Mouse (Mus musculus) CH12.LX (cell line): Measurements from ENCODE around the gene Slc5a4b.

Experiments used
- CHD1 ChIP-seq: IDR thresholded peaks from 2 replicates; pipeline ENCODE4 v1.6.1; 2012; ENCODE audit warnings: low read depth, low read length, improper control_type of control experiment, inconsistent platforms
- CTCF ChIP-seq, 2 experiments: IDR thresholded peaks in 1 of 2; conservative IDR thresholded peaks in 1 of 2; 2 replicates each; pipeline ENCODE4 v1.5.1; 2011 to 2012; ENCODE audit warnings: low read depth in 2 of 2, low read length in 2 of 2, improper control_type of control experiment in 1 of 2, inconsistent platforms in 1 of 2, mild to moderate bottlenecking in 1 of 2, moderate library complexity in 1 of 2
- ELF1 ChIP-seq: IDR thresholded peaks from 2 replicates; pipeline ENCODE4 v1.6.1; 2014; ENCODE audit warnings: low read depth, mild to moderate bottlenecking, inconsistent platforms, low read length, improper control_type of control experiment
- EP300 ChIP-seq: IDR thresholded peaks from 2 replicates; pipeline ENCODE4 v1.6.1; 2011; ENCODE audit warnings: low read length, improper control_type of control experiment
- MAFK ChIP-seq: IDR thresholded peaks from 2 replicates; pipeline ENCODE4 v1.6.1; 2011; ENCODE audit warnings: low read length, improper control_type of control experiment; ENCODE audit not compliant: insufficient replicate concordance
- MXI1 ChIP-seq: IDR thresholded peaks from 2 replicates; pipeline ENCODE4 v1.6.1; 2011; ENCODE audit warnings: mild to moderate bottlenecking, low read depth, low read length, improper control_type of control experiment
- MYC ChIP-seq: IDR thresholded peaks from 2 replicates; pipeline ENCODE4 v1.6.1; 2011; ENCODE audit warnings: low read depth, mild to moderate bottlenecking, improper control_type of control experiment, low read length
- PAX5 ChIP-seq: IDR thresholded peaks from 2 replicates; pipeline ENCODE4 v1.6.1; 2012; ENCODE audit warnings: low read length, inconsistent platforms, mixed read lengths
- POLR2A ChIP-seq: IDR thresholded peaks from 2 replicates; pipeline ENCODE4 v1.6.1; 2011; ENCODE audit warnings: low read depth, mild to moderate bottlenecking, improper control_type of control experiment, low read length
- POLR2AphosphoS2 ChIP-seq: IDR thresholded peaks from 2 replicates; pipeline ENCODE4 v1.6.1; 2011; ENCODE audit warnings: low read depth, low read length, improper control_type of control experiment
- SMC3 ChIP-seq: IDR thresholded peaks from 2 replicates; pipeline ENCODE4 v1.6.1; 2011; ENCODE audit warnings: low read depth, low read length, improper control_type of control experiment
- TCF12 ChIP-seq: IDR thresholded peaks from 2 replicates; pipeline ENCODE4 v1.6.1; 2014; ENCODE audit warnings: low read depth, mild to moderate bottlenecking, inconsistent platforms, low read length, improper control_type of control experiment

DNA sequence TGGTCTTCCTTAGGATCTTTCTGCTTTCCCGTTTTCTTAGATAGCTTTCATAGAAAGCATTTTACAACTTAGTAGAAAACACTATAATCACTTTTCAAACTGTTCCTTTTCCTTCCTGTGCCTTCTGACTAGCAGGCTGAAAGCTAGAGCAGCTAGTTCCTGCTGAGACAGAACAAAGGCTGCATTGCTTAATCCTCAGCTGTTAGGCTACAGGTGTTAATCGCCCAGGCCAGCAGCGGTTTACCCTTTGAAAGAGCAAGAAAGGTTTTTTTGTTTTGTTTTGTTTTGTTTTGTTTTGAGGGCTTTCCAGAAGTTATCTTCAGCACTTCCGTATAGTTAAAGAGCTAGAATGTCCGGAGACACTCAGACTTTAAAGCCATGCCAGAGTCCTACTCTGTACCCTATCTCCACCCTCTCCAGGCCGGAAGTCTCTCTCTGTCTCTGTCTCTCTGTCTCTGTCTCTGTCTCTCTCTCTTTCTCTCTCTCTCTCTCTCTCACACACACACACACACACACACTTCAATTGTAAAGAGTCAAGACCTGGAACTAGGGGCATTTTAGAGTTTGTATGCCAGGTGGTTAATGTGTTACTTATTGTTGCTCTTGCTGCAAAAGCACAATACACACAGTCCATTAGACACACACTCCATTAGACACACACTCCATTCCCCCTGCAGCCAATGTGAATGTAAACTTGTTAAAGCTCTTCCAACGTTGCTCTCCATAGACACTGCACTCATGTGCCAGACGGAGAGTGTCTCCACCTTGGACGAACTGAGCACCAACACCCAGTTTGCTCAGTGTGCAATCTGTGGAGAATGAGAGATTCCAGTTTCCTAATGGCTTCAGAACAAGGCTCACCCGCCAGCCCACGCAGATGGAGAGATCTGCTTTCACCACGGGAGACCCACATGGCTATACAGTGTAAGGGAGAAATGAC is 42.8 kb downstream of the Slc5a4b start:
- TF ChIP-seq POLR2A, result no peak
- no peak for TF ChIP-seq EP300
- no peak for TF ChIP-seq POLR2AphosphoS2
- TF ChIP-seq SMC3, result no peak
- no peak for TF ChIP-seq PAX5
- no peak for TF ChIP-seq TCF12
- no peak for TF ChIP-seq MXI1
- TF ChIP-seq CTCF (conservative IDR thresholded peaks at IDR 0.05 in 1 of 2, IDR thresholded peaks at IDR 0.05 in 1 of 2; ENCODE audit: low read depth in 2 of 2, low read length in 2 of 2), result no peak
- TF ChIP-seq CHD1, result no peak
- TF ChIP-seq MYC, result no peak
- no peak for TF ChIP-seq ELF1
- TF ChIP-seq MAFK, result no peak
